Mouse (Mus musculus) ES-Bruce4 (cell line): ENCODE measurements at regions not wholly inside any gene's neighbourhood (a gene's known extent, or its start where the extent isn't known, plus 50 kb on each side); places are given as distances from the start of the nearest gene placed in this dataset.

ENCODE experiments used
- CTCF ChIP-seq: IDR thresholded peaks from one replicate; pipeline ENCODE4 v1.8.1; 2011; ENCODE audit warnings: low read depth, low read length
- EP300 ChIP-seq: IDR thresholded peaks from 2 replicates; pipeline ENCODE4 v1.6.1; 2011; ENCODE audit warnings: low read depth, low read length; ENCODE audit not compliant: insufficient read depth

- TF ChIP-seq CTCF: no peak
- no peak for TF ChIP-seq EP300
Measured at GRCm38 (mm10) chr9:31995700-31996099, 82.4 kb upstream of the Barx2 start.
